Mouse (Mus musculus) splenic B cell, adult 2 months (primary cell): Measurements from ENCODE around the gene Cadm1.

Experiments
- DNase-seq: peaks from one replicate; pipeline ENCODE4 v3.0.0-alpha.2; 2011; ENCODE audit warnings: low read depth, low spot score
- H3K27me3 ChIP-seq: 2 replicates; pipeline ENCODE4 v1.6.1; 2012; ENCODE audit warnings: mild to moderate bottlenecking, low read length, moderate library complexity, mixed read lengths; ENCODE audit not compliant: control insufficient read depth, poor library complexity, insufficient read depth, severe bottlenecking
- H3K36me3 ChIP-seq: 2 replicates; pipeline ENCODE4 v1.6.1; 2012; ENCODE audit warnings: mild to moderate bottlenecking, low read length, moderate library complexity, mixed read lengths; ENCODE audit not compliant: control insufficient read depth, poor library complexity, insufficient read depth, severe bottlenecking

The Cadm1 gene

DNA sequence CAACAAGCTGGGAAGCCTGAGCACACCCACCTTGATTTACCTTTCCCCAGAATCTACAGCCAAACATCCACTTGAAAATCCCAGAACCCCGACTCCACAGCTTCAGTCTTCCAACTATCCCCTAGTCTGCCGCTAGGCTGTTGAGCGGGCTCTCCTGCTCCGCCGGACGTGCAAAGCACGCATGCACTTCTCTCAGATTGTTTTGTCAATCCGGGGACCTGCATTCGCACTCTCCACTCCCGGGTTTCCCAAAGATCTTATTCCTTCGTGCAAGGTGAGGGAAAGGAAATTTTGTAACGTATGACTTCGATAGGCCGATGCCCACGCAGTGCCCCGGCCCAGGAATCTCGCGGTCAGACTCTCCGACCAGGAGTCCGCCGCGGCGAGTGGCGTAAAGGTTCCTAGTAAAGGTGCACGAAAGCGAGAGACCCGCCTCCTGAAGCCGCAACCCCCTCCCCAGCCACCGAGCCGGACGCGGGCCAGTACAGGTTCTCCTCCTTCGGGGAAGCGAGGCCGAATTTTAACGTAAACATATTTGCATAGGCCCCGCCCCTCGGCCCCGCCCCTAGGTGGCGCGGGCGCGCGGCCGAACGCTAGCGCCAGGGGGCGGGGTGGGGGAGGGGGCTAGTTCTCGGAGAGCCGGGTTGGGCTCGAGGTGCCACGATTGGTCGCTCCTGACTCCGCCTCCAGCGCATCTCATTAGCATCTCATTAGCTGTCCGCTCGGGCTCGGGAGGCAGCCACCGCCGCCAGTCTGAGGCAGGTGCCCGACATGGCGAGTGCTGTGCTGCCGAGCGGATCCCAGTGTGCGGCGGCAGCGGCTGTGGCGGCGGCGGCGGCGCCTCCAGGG is at the start of gene Cadm1:
Gene Cadm1 (plus strand): TSS at position 572 of the 849 bp plus-strand sequence.
- peak; percentile 34 for DNase-seq
- peaks cover 5% of the 10 kb centered on the region; the same call in 1 of the 2 replicates for H3K27me3 ChIP-seq
- H3K36me3 ChIP-seq: no peaks in the 10 kb centered on the region

GRCm38 (mm10) chr9:47484506-47484905 is 45.5 kb upstream of the Cadm1 start:
- no peak for DNase-seq
- H3K27me3 ChIP-seq: no peaks in the 10 kb centered on the region
- H3K36me3 ChIP-seq: no peaks in the 10 kb centered on the region

- DNase-seq: no peak
- H3K27me3 ChIP-seq: no peaks in the 10 kb centered on the region
Observed at GRCm38 (mm10) chr9:47485186-47485585, 44.8 kb upstream of the Cadm1 start.

GRCm38 (mm10) chr9:47499761-47500160 is 30.2 kb upstream of the Cadm1 start:
- Histone ChIP-seq H3K27me3 (no peaks in the 10 kb centered on the region), H3K36me3 (no peaks in the 10 kb centered on the region)
- DNase-seq: no peak

More at GRCm38 (mm10) chr9:47485186-47485585, 44.8 kb upstream of the Cadm1 start:
- no peaks in the 10 kb centered on the region for H3K36me3 ChIP-seq

GRCm38 (mm10) chr9:47505956-47506355 is 24.0 kb upstream of the Cadm1 start:
- H3K27me3 ChIP-seq: no peaks in the 10 kb centered on the region
- no peak for DNase-seq
- no peaks in the 10 kb centered on the region for H3K36me3 ChIP-seq

- H3K36me3 ChIP-seq: no peaks in the 10 kb centered on the region
- no peak for DNase-seq
- H3K27me3 ChIP-seq: no peaks in the 10 kb centered on the region
Observed at GRCm38 (mm10) chr9:47506876-47507275, 23.1 kb upstream of the Cadm1 start.

GRCm38 (mm10) chr9:47508109-47508508 is 21.9 kb upstream of the Cadm1 start:
- no peaks in the 10 kb centered on the region for H3K36me3 ChIP-seq
- DNase-seq: no peak

DNA sequence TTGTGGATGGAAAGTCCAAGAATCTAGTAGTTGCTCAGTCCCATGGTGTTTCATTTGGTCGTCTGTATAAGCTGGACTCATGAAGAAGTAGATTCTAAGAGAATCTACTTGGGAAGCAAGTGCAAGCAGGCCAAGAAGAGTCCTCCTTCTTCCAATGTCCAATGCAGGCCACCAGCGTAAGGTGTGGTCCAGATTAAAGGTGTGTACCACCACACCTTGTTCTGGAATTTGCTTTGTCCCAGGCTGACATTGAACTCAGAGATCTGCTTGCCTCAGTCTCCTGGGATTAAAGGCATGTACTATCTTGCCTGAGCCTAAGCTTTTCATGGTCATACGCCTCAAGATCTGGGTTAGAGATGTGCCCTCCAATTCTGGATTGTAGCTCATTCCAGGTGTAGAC is 17.5 kb upstream of the Cadm1 start:
- DNase-seq: no peak
- no peaks in the 10 kb centered on the region for H3K27me3 ChIP-seq
- no peaks in the 10 kb centered on the region for H3K36me3 ChIP-seq

More at GRCm38 (mm10) chr9:47508109-47508508, 21.9 kb upstream of the Cadm1 start:
- H3K27me3 ChIP-seq: no peaks in the 10 kb centered on the region

GRCm38 (mm10) chr9:47514318-47514717 is 15.7 kb upstream of the Cadm1 start:
- H3K27me3 ChIP-seq: no peaks in the 10 kb centered on the region
- no peaks in the 10 kb centered on the region for H3K36me3 ChIP-seq
- no peak for DNase-seq

DNA sequence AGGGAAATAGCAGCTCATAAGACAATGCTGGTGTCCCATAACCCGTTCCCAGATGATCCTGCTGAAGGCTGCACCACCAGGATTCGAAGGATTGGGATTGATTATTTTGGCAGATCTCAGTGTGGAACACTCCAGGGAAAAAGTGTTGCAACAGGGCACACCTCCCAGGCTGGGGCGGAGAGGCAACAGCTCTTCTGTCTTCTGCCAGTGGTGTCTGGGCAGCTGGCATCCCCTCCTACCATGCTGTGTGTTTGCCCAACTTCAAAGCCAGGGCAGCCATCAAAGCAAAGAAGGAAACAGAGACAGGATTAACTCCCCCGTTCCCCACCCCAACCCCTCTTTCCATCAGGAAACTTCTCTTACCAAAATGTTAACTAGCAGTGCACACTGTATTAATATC is 13.7 kb upstream of the Cadm1 start:
- Histone ChIP-seq H3K27me3 (no peaks in the 10 kb centered on the region), H3K36me3 (no peaks in the 10 kb centered on the region)
- DNase-seq: no peak

DNA sequence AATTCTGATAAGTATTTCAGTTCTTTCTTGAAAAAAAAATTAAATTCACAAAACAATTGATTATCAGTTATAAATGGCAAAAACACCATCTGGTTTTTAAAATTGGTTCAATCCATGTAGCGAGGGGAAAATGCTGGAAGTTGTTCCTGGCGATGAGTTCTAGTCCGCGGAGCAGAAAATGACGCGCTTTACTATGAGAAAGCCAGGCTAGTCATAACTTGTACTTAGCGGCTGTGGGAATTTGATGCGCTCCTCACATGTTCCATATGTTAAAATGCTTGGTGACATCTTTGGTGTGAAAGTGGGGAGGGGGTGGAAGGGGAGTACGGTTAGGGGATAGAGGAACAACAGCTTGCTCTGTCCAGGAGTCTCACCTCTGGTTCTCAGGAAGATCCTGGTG is 2.7 kb upstream of the Cadm1 start:
- Histone ChIP-seq H3K36me3 (no peaks in the 10 kb centered on the region), H3K27me3 (peaks cover 5% of the 10 kb centered on the region; the same call in 1 of the 2 replicates)
- no peak for DNase-seq

DNA sequence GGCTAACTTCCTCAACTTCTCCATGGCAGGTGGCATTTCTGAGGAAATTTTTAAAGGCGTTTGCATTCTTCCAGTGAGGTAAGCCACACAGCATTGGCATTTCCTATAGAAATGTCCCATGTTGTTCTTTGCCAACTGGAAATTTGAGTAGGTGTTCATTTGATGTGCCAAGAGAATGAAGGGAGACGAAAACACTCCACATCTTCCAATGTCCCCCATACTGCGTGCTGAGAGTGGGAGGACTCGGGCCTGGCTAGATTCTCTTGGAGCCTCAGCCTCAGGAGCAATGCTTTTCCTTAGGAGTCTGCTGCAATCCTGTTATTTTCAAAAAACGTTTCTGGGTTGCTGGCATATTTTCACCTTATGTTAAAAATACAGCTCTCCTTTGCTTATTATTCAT is 2.2 kb upstream of the Cadm1 start:
- peaks cover 5% of the 10 kb centered on the region; the same call in 1 of the 2 replicates for H3K27me3 ChIP-seq
- DNase-seq: no peak

GRCm38 (mm10) chr9:47529182-47529581 is 791 bp upstream of the Cadm1 start:
- H3K36me3 ChIP-seq: no peaks in the 10 kb centered on the region
- peaks cover 5% of the 10 kb centered on the region; the same call in 1 of the 2 replicates for H3K27me3 ChIP-seq
- no peak for DNase-seq

More for the DNA sequence above, 2.2 kb upstream of the Cadm1 start:
- no peaks in the 10 kb centered on the region for H3K36me3 ChIP-seq

DNA sequence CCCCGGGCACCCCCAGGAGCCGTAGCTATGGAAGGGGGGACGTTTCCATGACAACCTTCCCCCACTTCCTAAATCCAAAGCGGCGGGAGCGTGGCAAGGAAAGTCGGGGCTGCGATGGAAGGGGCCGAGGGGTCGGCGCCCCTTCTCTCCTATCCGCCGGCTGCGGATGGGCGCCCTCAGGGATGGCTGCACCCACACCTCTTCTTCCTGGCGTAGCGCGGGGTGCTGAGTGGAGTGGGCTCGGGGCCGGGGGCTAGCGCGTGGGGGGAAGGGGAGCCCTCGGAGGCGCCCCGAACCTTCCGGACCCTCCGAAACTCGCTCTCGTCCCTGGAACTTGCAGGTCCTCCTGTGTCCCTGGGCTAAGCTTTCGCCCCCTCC is 560 bp downstream of the Cadm1 start:
- Histone ChIP-seq H3K27me3 (peaks cover 5% of the 10 kb centered on the region; the same call in 1 of the 2 replicates), H3K36me3 (no peaks in the 10 kb centered on the region)
- DNase-seq: no peak

DNA sequence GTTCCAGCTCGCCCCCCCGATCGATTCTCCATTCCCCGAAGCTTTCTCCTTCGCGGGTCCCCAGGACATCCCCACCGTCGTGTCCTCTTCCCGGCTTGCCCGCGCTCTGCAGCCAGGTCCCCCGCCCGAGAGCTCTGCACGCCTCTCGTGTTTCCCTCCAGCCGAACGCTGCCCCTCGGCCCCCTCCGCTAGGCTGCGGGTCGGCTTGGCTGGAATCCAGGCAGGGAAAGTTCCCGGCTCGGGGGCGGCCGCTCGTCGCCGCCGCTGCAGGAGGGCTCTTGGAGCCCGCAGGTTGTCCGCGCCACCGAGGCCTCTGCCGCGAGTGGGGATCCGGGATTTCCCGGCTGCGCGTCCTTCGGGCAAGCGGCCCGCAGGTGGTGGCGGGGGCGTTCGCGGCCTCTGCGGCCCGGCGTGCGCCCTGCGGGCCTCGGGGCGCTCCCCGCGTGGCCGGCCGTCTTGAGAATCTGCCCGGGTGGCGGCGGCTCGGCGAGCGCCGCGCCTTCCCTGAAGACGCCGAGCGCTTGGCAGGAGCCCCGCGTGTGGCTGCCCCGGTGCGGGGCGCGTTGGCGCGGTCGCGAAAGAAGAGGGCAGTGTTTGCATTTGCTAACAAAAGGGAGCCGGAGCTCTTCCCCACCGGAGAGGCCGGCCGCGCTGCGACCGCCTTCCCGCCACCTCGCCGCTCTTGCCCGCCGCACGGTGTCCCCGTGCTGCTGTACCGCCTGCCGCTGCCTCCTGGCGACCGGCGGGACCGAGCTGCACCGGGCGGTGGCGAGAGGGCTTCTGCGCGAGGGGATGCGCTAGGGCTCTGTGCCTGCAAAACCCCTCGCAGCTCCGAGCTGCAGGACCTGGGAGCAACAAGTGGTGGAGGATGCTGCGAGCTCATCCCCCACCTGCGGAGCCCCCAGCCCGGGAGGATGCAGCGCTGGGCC is 1.2 kb downstream of the Cadm1 start:
- H3K36me3 ChIP-seq: no peaks in the 10 kb centered on the region
- DNase-seq: no peak
- peaks cover 5% of the 10 kb centered on the region; the same call in 1 of the 2 replicates for H3K27me3 ChIP-seq
